Comparison of ENCODE assay signal across 8 mouse cellular contexts in the genomic region with DNA sequence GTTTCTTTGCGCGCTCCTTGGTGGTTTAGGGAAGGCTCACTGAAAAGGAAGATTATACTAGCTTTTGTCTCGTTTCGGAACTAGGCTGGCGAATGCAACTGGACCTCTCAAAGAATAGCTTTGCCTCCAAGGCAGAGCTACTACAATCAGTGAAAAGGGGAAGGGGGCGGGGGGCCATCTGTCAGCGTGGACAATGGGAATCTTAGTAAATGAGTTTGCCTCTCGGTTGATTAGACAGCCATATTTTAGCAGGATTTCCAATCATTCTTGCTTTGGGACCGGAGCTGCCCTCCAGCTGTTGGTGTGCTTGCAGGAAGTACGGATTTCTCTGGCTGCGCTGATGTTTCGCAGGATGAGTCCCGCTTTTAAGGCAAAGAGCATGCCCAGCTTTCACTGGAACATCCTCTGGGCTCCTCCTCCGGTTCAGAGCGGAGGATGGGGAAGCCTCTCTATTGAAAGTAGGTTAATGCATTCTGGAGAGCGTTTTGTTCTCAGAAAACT.
DNase-seq lines count a peak whose midpoint lies in the region; ATAC-seq and TF ChIP-seq lines count a peak whose summit lies in the region.

No protein-coding gene starts in this region.

- H3K4me2 ChIP-seq in liver, postnatal 0 days (ENCODE audit: low read depth, low read length): peak overlapping the region; percentile 52

- no peak for ATAC-seq in liver, postnatal 0 days
- no peak for ATAC-seq in megakaryocyte, adult 5-6 weeks (ENCODE audit: poor library complexity, severe bottlenecking)

- TF ChIP-seq EP300 in liver, postnatal 0 days (IDR thresholded peaks at IDR 0.05; ENCODE audit: low read depth): no peak

- H3K9me3 ChIP-seq in heart, embryonic 10.5 days: no peaks in the 10 kb centered on the region
- H3K9me3 ChIP-seq in liver, postnatal 0 days (ENCODE audit: low read length): no peaks in the 10 kb centered on the region

- no peak for TF ChIP-seq CTCF in gastrocnemius, adult 2 months (IDR thresholded peaks at IDR 0.05)
- TF ChIP-seq CTCF in layer of hippocampus, adult 2 months (conservative IDR thresholded peaks at IDR 0.05): no peak
- no peak for TF ChIP-seq CTCF in liver, postnatal 0 days (IDR thresholded peaks at IDR 0.05; ENCODE audit: low read depth)

- intact Hi-C loops in gastrocnemius, adult 2 months (cut with DNase I): no loop called here
- intact Hi-C loops in gastrocnemius, postnatal 36 days (cut with DNase I): no loop called here

- H3K4me3 ChIP-seq in gastrocnemius, adult 2 months: peak overlapping the region; percentile 66
- peak overlapping the region; percentile 61 for H3K4me3 ChIP-seq in heart, embryonic 10.5 days
- H3K4me3 ChIP-seq in layer of hippocampus, adult 2 months: peak overlapping the region; percentile 63
- peak overlapping the region; percentile 28 for H3K4me3 ChIP-seq in liver, postnatal 0 days (ENCODE audit: low read depth, low read length)

- peak; percentile 19 for DNase-seq in gastrocnemius, adult 2 months
- DNase-seq in gastrocnemius, postnatal 36 days: no peak
- peak; percentile 19 to 35 for DNase-seq in cerebellum, postnatal 25 days
- no peak for DNase-seq in heart, embryonic 10.5 days (ENCODE audit: low spot score)
- peak; percentile 26 to 31 for DNase-seq in layer of hippocampus, adult 2 months (ENCODE audit: low spot score in 2 of 2)
- DNase-seq in liver, postnatal 0 days: peak; percentile 16
- DNase-seq in right cerebral cortex, postnatal 36 days (ENCODE audit: low spot score in 2 of 2): peak; percentile 12 to 47

- 9% methylated on average over 16 of the region's 16 CpGs for WGBS in heart, embryonic 10.5 days
- WGBS in liver, postnatal 0 days (ENCODE audit: insufficient replicate concordance): 5% methylated on average over 16 of the region's 16 CpGs

- peaks cover 6% of the 10 kb centered on the region; the same call in 1 of the 2 replicates for H3K4me1 ChIP-seq in heart, embryonic 10.5 days
- H3K4me1 ChIP-seq in liver, postnatal 0 days (ENCODE audit: insufficient read depth): no peaks in the 10 kb centered on the region

- no peaks in the 10 kb centered on the region for H3K36me3 ChIP-seq in heart, embryonic 10.5 days
- no peaks in the 10 kb centered on the region for H3K36me3 ChIP-seq in liver, postnatal 0 days (replicated peaks; ENCODE audit: insufficient read depth, low read length)

- no peak overlapping the region for H3K27ac ChIP-seq in gastrocnemius, adult 2 months
- no peak overlapping the region for H3K27ac ChIP-seq in heart, embryonic 10.5 days
- H3K27ac ChIP-seq in layer of hippocampus, adult 2 months: peak overlapping the region; percentile 90
- no peak overlapping the region for H3K27ac ChIP-seq in liver, postnatal 0 days (ENCODE audit: low read depth)

- peaks cover 25% of the 10 kb centered on the region; the same call in 1 of the 2 replicates for H3K27me3 ChIP-seq in heart, embryonic 10.5 days (ENCODE audit: insufficient read depth, poor library complexity, severe bottlenecking)
- H3K27me3 ChIP-seq in liver, postnatal 0 days (ENCODE audit: insufficient read depth, low read length): peaks cover 4% of the 10 kb centered on the region; the same call in 1 of the 2 replicates

- no peak overlapping the region; the same call in 1 of the 2 replicates for H3K9ac ChIP-seq in liver, postnatal 0 days (replicated peaks)

Comparison
In these comparisons a context has a peak if more than half of its experiments do, and no peak if none do; other contexts are left out.
1. DNase-seq: peak in gastrocnemius, adult 2 months (single experiment), cerebellum, postnatal 25 days (2 of 2), layer of hippocampus, adult 2 months (2 of 2), liver, postnatal 0 days (single experiment) and right cerebral cortex, postnatal 36 days (2 of 2); none in gastrocnemius, postnatal 36 days (0 of 2) and heart, embryonic 10.5 days (single experiment).
2. Peak in every context shown above with its lines, with median percentiles within 50 percentile points of each other: H3K4me3 ChIP-seq.